Mouse (Mus musculus) CD4-positive naive resting alpha-beta T cell, adult 57 days (primary cell): ENCODE results near the gene Olfr222. TPM values are rescaled to one million over a fixed set of nuclear protein-coding genes. Genes with fewer than 3 reads are reported as not detected.

ENCODE experiments used
- total RNA-seq: library from RNA; stranded (reverse); gene quantifications from one replicate; pipeline ENCODE4 v1.2.4, GENCODE M21; 2023

Olfr222 gene
- not detected for total RNA-seq

GRCm38 (mm10) chr11:59576135-59576534, at the start of gene Olfr222:
Gene Olfr222 (minus strand): TSS chr11:59576235.

DNA sequence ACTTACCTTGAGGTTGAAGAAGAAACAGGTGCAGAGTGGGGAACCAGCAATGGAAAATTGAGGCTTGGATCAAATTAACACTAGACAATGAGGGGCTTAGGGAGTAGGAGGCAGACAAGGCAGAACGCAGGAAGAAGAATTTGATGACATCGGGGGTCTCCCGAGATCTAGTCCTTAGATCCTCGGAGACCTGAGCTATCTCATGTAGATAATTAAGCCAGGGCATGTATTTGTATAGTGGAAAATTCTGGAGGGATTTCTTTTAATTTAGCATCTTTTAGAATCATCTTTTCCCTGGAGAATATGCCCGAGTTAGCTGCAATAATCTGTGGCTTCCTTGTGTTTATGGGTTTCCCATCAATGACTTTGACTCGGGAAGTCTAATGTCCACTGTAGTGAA, 17.2 kb upstream of the Olfr222 start, which contains the start of gene Olfr223:
Gene Olfr223 (minus strand): TSS at position 101 of the 400 bp plus-strand sequence.

DNA sequence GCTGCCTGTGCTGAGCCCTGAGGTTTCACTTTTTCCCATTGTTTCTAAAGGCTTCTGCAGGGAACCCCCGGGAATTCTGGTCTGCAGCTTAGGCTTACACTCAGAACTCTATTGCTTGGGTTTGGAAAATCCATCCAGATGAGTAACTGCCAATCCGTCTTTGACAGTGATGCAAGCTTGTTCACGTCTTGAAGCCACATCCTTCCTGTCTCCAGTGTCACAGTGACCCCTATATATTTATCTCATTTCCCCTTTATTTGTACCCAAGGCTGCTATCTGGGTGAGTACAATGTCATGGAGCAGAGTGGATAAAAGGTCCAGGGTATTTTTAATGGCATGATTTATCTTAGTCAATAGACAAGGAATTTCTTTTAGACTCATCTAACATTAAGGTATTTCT, 34.7 kb downstream of the Olfr222 start, which contains the start of gene Nlrp3:
Gene Nlrp3 (plus strand): TSS at position 245 of the 400 bp plus-strand sequence.

GRCm38 (mm10) chr11:59526472-59527080, 49.5 kb downstream of the Olfr222 start, which contains the start of gene Zkscan17:
Gene Zkscan17 (minus strand): TSS chr11:59526751.

Other genes with a start within 250 kb of the Olfr222 start
- not detected for gene Prss38, start 200.6 kb downstream of the Olfr222 start, total RNA-seq
- gene Jmjd4, start 126.2 kb downstream of the Olfr222 start, total RNA-seq = 9.5 TPM
- gene Snap47, start 125.0 kb downstream of the Olfr222 start, total RNA-seq = 24.4 TPM
- gene Zfp867, start 103.8 kb downstream of the Olfr222 start, total RNA-seq = 2.9 TPM
- 20.5 TPM for gene Zkscan17, start 49.5 kb downstream of the Olfr222 start, total RNA-seq
- gene Nlrp3, start 34.7 kb downstream of the Olfr222 start, total RNA-seq = 5.7 TPM
- gene Olfr223, start 17.1 kb upstream of the Olfr222 start, total RNA-seq = not detected
- 77.4 TPM for gene Mprip, start 85.1 kb upstream of the Olfr222 start, total RNA-seq
- not detected for gene Pld6, start 211.4 kb upstream of the Olfr222 start, total RNA-seq
- 67.6 TPM for gene Flcn, start 233.8 kb upstream of the Olfr222 start, total RNA-seq